Mouse (Mus musculus): ENCODE data around the gene 9230112D13Rik.

- TF ChIP-seq EP300 (IDR thresholded peaks at IDR 0.05; ENCODE audit: low read depth) (no peak), CTCF (IDR thresholded peaks at IDR 0.05; ENCODE audit: low read depth) (no peak)
These were observed 13.7 kb downstream of the 9230112D13Rik start for GRCm38 (mm10) chr14:34508842-34509439.

All from heart, postnatal 0 days (tissue).